30 mouse cellular contexts compared by ENCODE assay signal in genomic region chrY:10708226-10708625, GRCm38 (mm10). TPM values are rescaled to one million over a fixed set of nuclear protein-coding genes. Genes with fewer than 3 reads are reported as not detected.
DNase-seq lines count a peak whose midpoint lies in the region; ATAC-seq and TF ChIP-seq lines count a peak whose summit lies in the region.
"Not testable (repeated sequence)": the region's sequence is repeated elsewhere in the genome, so short reads cannot be mapped to it uniquely, and the experiment has no call there.
"Had no signal": no experiment of that assay in that cellular context is flagged by ENCODE, and none has a peak within 500 bp of the region (broad histone marks: within the 10 kb centered on the region; RNA-seq: fewer than 3 reads in every experiment).

No protein-coding gene starts in this region.

- WGBS in forebrain, embryonic 11.5 days = 93% methylated on average over 14 of the region's 16 CpGs
- WGBS in heart, adult 2 months = 88% methylated on average over 15 of the region's 16 CpGs
- 90% methylated on average over 10 of the region's 16 CpGs for WGBS in midbrain, embryonic 11.5 days

- TF ChIP-seq EP300 in heart, adult 2 months (IDR thresholded peaks at IDR 0.05; ENCODE audit: insufficient read depth, low read depth, low read length) = not testable (repeated sequence)

- H3K9ac ChIP-seq in forebrain, embryonic 11.5 days (ENCODE audit: low read length); heart, adult 2 months (ENCODE audit: low read depth, low read length); midbrain, embryonic 11.5 days (ENCODE audit: low read length): not testable (repeated sequence)

- intact Hi-C loops in heart, adult 2 months (cut with DNase I) = not testable (repeated sequence)

- TF ChIP-seq CTCF in heart, adult 2 months (IDR thresholded peaks at IDR 0.05) = not testable (repeated sequence)

- TF ChIP-seq POLR2A in heart, adult 2 months (IDR thresholded peaks at IDR 0.05; ENCODE audit: insufficient read depth, low read depth, low read length) = not testable (repeated sequence)

- H3K4me1 ChIP-seq in forebrain, embryonic 11.5 days (replicated peaks; ENCODE audit: control insufficient read depth, insufficient read depth, low read length); heart, adult 2 months (ENCODE audit: control insufficient read depth, insufficient read depth, low read length); midbrain, embryonic 11.5 days (ENCODE audit: control insufficient read depth, insufficient read depth, low read length): not testable (repeated sequence)

- H3K4me2 ChIP-seq in forebrain, embryonic 11.5 days (ENCODE audit: low read depth, low read length, severe bottlenecking); midbrain, embryonic 11.5 days: not testable (repeated sequence)

- H3K79me2 ChIP-seq in heart, adult 2 months (replicated peaks; ENCODE audit: control insufficient read depth, insufficient read depth, low read length) = not testable (repeated sequence)

- not testable (repeated sequence) for H3K4me3 ChIP-seq in forebrain, embryonic 11.5 days (ENCODE audit: low read depth, low read length); heart, adult 2 months; midbrain, embryonic 11.5 days (ENCODE audit: low read depth, low read length)

- not testable (repeated sequence) for H3K27me3 ChIP-seq in forebrain, embryonic 11.5 days (ENCODE audit: control insufficient read depth, insufficient read depth, low read length); heart, adult 2 months (ENCODE audit: control insufficient read depth, insufficient read depth, low read length); midbrain, embryonic 11.5 days (ENCODE audit: control insufficient read depth, insufficient read depth, low read length)

- not testable (repeated sequence) for H3K36me3 ChIP-seq in forebrain, embryonic 11.5 days (ENCODE audit: control insufficient read depth, insufficient read depth, low read length); heart, adult 2 months (ENCODE audit: control insufficient read depth, insufficient read depth, low read length); midbrain, embryonic 11.5 days (ENCODE audit: control insufficient read depth, insufficient read depth, low read length)

- ATAC-seq in forebrain, embryonic 11.5 days (replicated peaks; ENCODE audit: low FRiP score); midbrain, embryonic 11.5 days (ENCODE audit: low FRiP score): not testable (repeated sequence)

- not testable (repeated sequence) for H3K9me3 ChIP-seq in forebrain, embryonic 11.5 days (ENCODE audit: control insufficient read depth, low read length); midbrain, embryonic 11.5 days (ENCODE audit: control insufficient read depth, low read length)

- H3K27ac ChIP-seq in forebrain, embryonic 11.5 days (ENCODE audit: low read depth, low read length); heart, adult 2 months; midbrain, embryonic 11.5 days (ENCODE audit: low read depth, low read length): not testable (repeated sequence)

- DNase-seq in NIH3T3 (ENCODE audit: low read depth) = peak; percentile 2
- peak; percentile 6 for DNase-seq in adrenal gland, postnatal 14 days
- peak; percentile 19 for DNase-seq in forebrain, embryonic 11.5 days (ENCODE audit: low spot score)
- peak; percentile 4 to 15 for DNase-seq in heart, adult 2 months
- peak; percentile 4 for DNase-seq in kidney, postnatal 10 days
- DNase-seq in midbrain, embryonic 11.5 days (ENCODE audit: low spot score, missing footprints) = peak; percentile 4
- peak; percentile 37 for DNase-seq in testis, postnatal 10 days (ENCODE audit: low spot score)
- peak; percentile 18 to 59 for DNase-seq in urinary bladder, postnatal 4 days (ENCODE audit: low spot score in 2 of 2)

RNA-seq across cellular contexts. Expression of gene Gm20777, which starts 44.0 kb away (rescaled TPM):
- not detected in 2 replicates for total RNA-seq in adrenal gland, postnatal 14 days (2021)
- not detected in 2 replicates for polyA plus RNA-seq in forebrain, embryonic 11.5 days (2014; fragmentation: Nextera tagmentation; extraction: Ambion mirVana)
- total RNA-seq in heart, adult 2 months (2021) = not detected
- polyA plus RNA-seq in heart, adult 2 months (2012; rRNA removed) = not detected in 2 replicates
- polyA plus RNA-seq in midbrain, embryonic 11.5 days (2014; fragmentation: Nextera tagmentation; extraction: Ambion mirVana) = not detected in 2 replicates
- total RNA-seq: adrenal gland, adult 18-20 months; common myeloid progenitor, adult 5-6 weeks; gastrocnemius, postnatal 36 days; hindbrain, postnatal 0 days; left cerebral cortex, adult 18-20 months; left cerebral cortex, postnatal 25 days had no signal
- polyA plus RNA-seq: C2C12; embryonic facial prominence, embryonic 15.5 days; forebrain, embryonic 16.5 days; heart, embryonic 11.5 days; heart, postnatal 0 days; hindbrain, embryonic 11.5 days; hindbrain, postnatal 0 days; intestine, embryonic 16.5 days; kidney, embryonic 15.5 days; large intestine, adult 2 months; limb, embryonic 14.5 days; liver, embryonic 13.5 days; lung, embryonic 14.5 days; midbrain, embryonic 15.5 days; neural tube, embryonic 13.5 days; stomach, embryonic 15.5 days; thymus, postnatal 0 days had no signal
